Mouse (Mus musculus): ENCODE data around the gene Ar. TPM values are rescaled to one million over a fixed set of nuclear protein-coding genes. Genes with fewer than 3 reads are reported as not detected.

Ar gene
- polyA plus RNA-seq, 1 experiment from 2014 or later: 0.25 TPM

GRCm38 (mm10) chrX:98245108-98245507, 96.5 kb downstream of the Ar start:
- H3K4me3 ChIP-seq (ENCODE audit: low read depth, low read length): no peak overlapping the region
- H3K36me3 ChIP-seq (ENCODE audit: control insufficient read depth, insufficient read depth, low read length): no peaks in the 10 kb centered on the region
- no peak overlapping the region for H3K4me2 ChIP-seq (replicated peaks; ENCODE audit: low read depth, low read length)
- ATAC-seq (ENCODE audit: insufficient number of reproducible peaks, insufficient read depth, low FRiP score, low read depth): no peak
- no peaks in the 10 kb centered on the region for H3K27me3 ChIP-seq (ENCODE audit: control insufficient read depth, insufficient read depth, low read length)
- no peak overlapping the region for H3K9ac ChIP-seq (replicated peaks; ENCODE audit: low read depth, low read length)
- whole genome bisulfite sequencing: 82% methylated on average over 2 of the region's 2 CpGs
- H3K4me1 ChIP-seq (ENCODE audit: control insufficient read depth, insufficient read depth, low read length): no peaks in the 10 kb centered on the region
- no peak overlapping the region for H3K27ac ChIP-seq (ENCODE audit: low read length)
- H3K9me3 ChIP-seq (ENCODE audit: control insufficient read depth, low read depth, low read length): no peaks in the 10 kb centered on the region

GRCm38 (mm10) chrX:98248363-98248762, 99.8 kb downstream of the Ar start:
- ATAC-seq (ENCODE audit: insufficient number of reproducible peaks, insufficient read depth, low FRiP score, low read depth): no peak
- Histone ChIP-seq H3K9ac (replicated peaks; ENCODE audit: low read depth, low read length) (no peak overlapping the region), H3K27me3 (ENCODE audit: control insufficient read depth, insufficient read depth, low read length) (no peaks in the 10 kb centered on the region), H3K9me3 (ENCODE audit: control insufficient read depth, low read depth, low read length) (no peaks in the 10 kb centered on the region), H3K27ac (ENCODE audit: low read length) (no peak overlapping the region), H3K4me3 (ENCODE audit: low read depth, low read length) (no peak overlapping the region), H3K4me2 (replicated peaks; ENCODE audit: low read depth, low read length) (no peak overlapping the region), H3K36me3 (ENCODE audit: control insufficient read depth, insufficient read depth, low read length) (no peaks in the 10 kb centered on the region), H3K4me1 (ENCODE audit: control insufficient read depth, insufficient read depth, low read length) (no peaks in the 10 kb centered on the region)
- 78% methylated on average over 4 of the region's 4 CpGs for WGBS

- Histone ChIP-seq H3K4me2 (replicated peaks; ENCODE audit: low read depth, low read length) (no peak overlapping the region), H3K9me3 (ENCODE audit: control insufficient read depth, low read depth, low read length) (no peaks in the 10 kb centered on the region), H3K27ac (ENCODE audit: low read length) (no peak overlapping the region), H3K36me3 (ENCODE audit: control insufficient read depth, insufficient read depth, low read length) (no peaks in the 10 kb centered on the region), H3K4me3 (ENCODE audit: low read depth, low read length) (no peak overlapping the region), H3K4me1 (ENCODE audit: control insufficient read depth, insufficient read depth, low read length) (no peaks in the 10 kb centered on the region), H3K9ac (replicated peaks; ENCODE audit: low read depth, low read length) (no peak overlapping the region), H3K27me3 (ENCODE audit: control insufficient read depth, insufficient read depth, low read length) (no peaks in the 10 kb centered on the region)
- 90% methylated on average over 2 of the region's 2 CpGs for WGBS
- no peak for ATAC-seq (ENCODE audit: insufficient number of reproducible peaks, insufficient read depth, low FRiP score, low read depth)
Measured at GRCm38 (mm10) chrX:98259620-98260019, 111.1 kb downstream of the Ar start.

GRCm38 (mm10) chrX:98265755-98266154, 117.2 kb downstream of the Ar start:
- 91% methylated on average over 2 of the region's 2 CpGs for WGBS
- Histone ChIP-seq H3K9ac (replicated peaks; ENCODE audit: low read depth, low read length) (no peak overlapping the region), H3K27me3 (ENCODE audit: control insufficient read depth, insufficient read depth, low read length) (no peaks in the 10 kb centered on the region), H3K9me3 (ENCODE audit: control insufficient read depth, low read depth, low read length) (no peaks in the 10 kb centered on the region), H3K27ac (ENCODE audit: low read length) (no peak overlapping the region), H3K4me3 (ENCODE audit: low read depth, low read length) (no peak overlapping the region), H3K4me1 (ENCODE audit: control insufficient read depth, insufficient read depth, low read length) (no peaks in the 10 kb centered on the region), H3K36me3 (ENCODE audit: control insufficient read depth, insufficient read depth, low read length) (no peaks in the 10 kb centered on the region), H3K4me2 (replicated peaks; ENCODE audit: low read depth, low read length) (no peak overlapping the region)
- no peak for ATAC-seq (ENCODE audit: insufficient number of reproducible peaks, insufficient read depth, low FRiP score, low read depth)

- no peak for ATAC-seq (ENCODE audit: insufficient number of reproducible peaks, insufficient read depth, low FRiP score, low read depth)
- no peaks in the 10 kb centered on the region for H3K4me1 ChIP-seq (ENCODE audit: control insufficient read depth, insufficient read depth, low read length)
- no peaks in the 10 kb centered on the region for H3K36me3 ChIP-seq (ENCODE audit: control insufficient read depth, insufficient read depth, low read length)
- no peaks in the 10 kb centered on the region for H3K27me3 ChIP-seq (ENCODE audit: control insufficient read depth, insufficient read depth, low read length)
- no peak overlapping the region for H3K27ac ChIP-seq (ENCODE audit: low read length)
- H3K9ac ChIP-seq (replicated peaks; ENCODE audit: low read depth, low read length): no peak overlapping the region
- no peak overlapping the region for H3K4me3 ChIP-seq (ENCODE audit: low read depth, low read length)
- H3K9me3 ChIP-seq (ENCODE audit: control insufficient read depth, low read depth, low read length): no peaks in the 10 kb centered on the region
- no peak overlapping the region for H3K4me2 ChIP-seq (replicated peaks; ENCODE audit: low read depth, low read length)
Measured at GRCm38 (mm10) chrX:98271361-98271760, 122.8 kb downstream of the Ar start.

GRCm38 (mm10) chrX:98291763-98292162, 143.2 kb downstream of the Ar start:
- Histone ChIP-seq H3K4me1 (ENCODE audit: control insufficient read depth, insufficient read depth, low read length) (no peaks in the 10 kb centered on the region), H3K27me3 (ENCODE audit: control insufficient read depth, insufficient read depth, low read length) (no peaks in the 10 kb centered on the region), H3K4me3 (ENCODE audit: low read depth, low read length) (no peak overlapping the region), H3K9me3 (ENCODE audit: control insufficient read depth, low read depth, low read length) (no peaks in the 10 kb centered on the region), H3K4me2 (replicated peaks; ENCODE audit: low read depth, low read length) (no peak overlapping the region), H3K27ac (ENCODE audit: low read length) (no peak overlapping the region), H3K36me3 (ENCODE audit: control insufficient read depth, insufficient read depth, low read length) (no peaks in the 10 kb centered on the region), H3K9ac (replicated peaks; ENCODE audit: low read depth, low read length) (no peak overlapping the region)
- WGBS: 62% methylated on average over 1 of the region's 1 CpGs
- ATAC-seq (ENCODE audit: insufficient number of reproducible peaks, insufficient read depth, low FRiP score, low read depth): no peak

DNA sequence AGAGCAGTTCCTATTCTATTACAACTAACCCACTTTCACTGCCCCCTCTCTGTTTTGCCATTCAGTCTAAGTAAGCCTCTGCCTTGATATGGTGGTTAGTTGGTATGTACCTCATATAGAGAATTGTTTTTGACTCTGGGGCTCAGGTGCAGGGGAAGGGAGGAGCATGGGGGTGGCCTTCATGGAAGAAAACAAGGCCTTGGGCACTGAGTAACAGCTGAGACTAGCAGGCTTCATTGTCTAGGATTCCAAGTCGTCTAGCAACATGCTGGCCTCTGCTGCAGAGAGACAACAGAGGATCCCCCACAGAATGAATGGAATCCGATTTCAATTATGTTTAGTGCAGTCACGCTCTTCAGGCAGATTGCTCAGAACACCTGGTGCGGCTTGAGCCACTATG, 152.1 kb downstream of the Ar start:
- Histone ChIP-seq H3K4me1 (ENCODE audit: control insufficient read depth, insufficient read depth, low read length) (no peaks in the 10 kb centered on the region), H3K27me3 (ENCODE audit: control insufficient read depth, insufficient read depth, low read length) (no peaks in the 10 kb centered on the region), H3K9me3 (ENCODE audit: control insufficient read depth, low read depth, low read length) (no peaks in the 10 kb centered on the region), H3K36me3 (ENCODE audit: control insufficient read depth, insufficient read depth, low read length) (no peaks in the 10 kb centered on the region), H3K27ac (ENCODE audit: low read length) (no peak overlapping the region), H3K9ac (replicated peaks; ENCODE audit: low read depth, low read length) (no peak overlapping the region), H3K4me2 (replicated peaks; ENCODE audit: low read depth, low read length) (no peak overlapping the region), H3K4me3 (ENCODE audit: low read depth, low read length) (no peak overlapping the region)
- no peak for ATAC-seq (ENCODE audit: insufficient number of reproducible peaks, insufficient read depth, low FRiP score, low read depth)
- WGBS: 61% methylated on average over 4 of the region's 4 CpGs

DNA sequence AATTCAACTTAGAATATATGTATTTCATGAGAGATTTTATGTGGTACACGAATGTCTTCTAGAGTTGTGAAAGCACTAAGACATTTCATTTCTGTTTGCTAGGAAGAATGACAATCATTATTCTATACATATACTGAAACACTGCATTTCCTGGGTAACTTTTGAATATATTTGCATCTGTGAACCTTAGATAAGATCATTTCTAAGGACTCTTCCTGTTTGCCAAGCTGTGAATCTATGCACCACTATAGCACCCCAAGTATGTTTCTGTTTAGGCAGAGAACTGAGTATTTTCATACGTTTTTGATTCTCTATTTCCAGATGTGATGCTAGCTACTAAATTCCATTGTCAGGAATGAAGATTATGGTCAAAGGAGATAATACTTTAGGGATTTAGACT, 153.4 kb downstream of the Ar start:
- Histone ChIP-seq H3K27me3 (ENCODE audit: control insufficient read depth, insufficient read depth, low read length) (no peaks in the 10 kb centered on the region), H3K4me2 (replicated peaks; ENCODE audit: low read depth, low read length) (no peak overlapping the region), H3K4me3 (ENCODE audit: low read depth, low read length) (no peak overlapping the region), H3K9me3 (ENCODE audit: control insufficient read depth, low read depth, low read length) (no peaks in the 10 kb centered on the region), H3K9ac (replicated peaks; ENCODE audit: low read depth, low read length) (no peak overlapping the region), H3K36me3 (ENCODE audit: control insufficient read depth, insufficient read depth, low read length) (no peaks in the 10 kb centered on the region), H3K27ac (ENCODE audit: low read length) (no peak overlapping the region), H3K4me1 (ENCODE audit: control insufficient read depth, insufficient read depth, low read length) (no peaks in the 10 kb centered on the region)
- WGBS: 66% methylated on average over 2 of the region's 2 CpGs
- ATAC-seq (ENCODE audit: insufficient number of reproducible peaks, insufficient read depth, low FRiP score, low read depth): no peak

DNA sequence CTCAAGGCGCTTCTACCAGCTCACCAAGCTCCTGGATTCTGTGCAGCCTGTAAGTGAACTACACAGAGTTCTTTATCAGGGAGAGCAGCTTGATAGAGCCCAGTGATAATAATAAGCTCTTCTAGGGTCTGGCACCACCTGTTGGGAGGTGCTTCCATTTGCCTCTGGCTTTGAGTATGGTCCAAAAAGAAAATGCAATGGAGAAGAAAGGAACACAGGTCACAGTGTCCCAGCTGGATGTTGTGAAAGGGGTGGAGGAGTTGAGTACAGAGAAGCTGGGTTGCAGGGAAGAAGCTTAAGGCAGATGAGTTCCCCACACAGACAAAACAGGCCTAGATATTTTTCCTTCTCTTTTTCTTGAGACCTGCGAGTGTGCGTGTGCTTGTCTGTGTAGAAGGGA, 167.4 kb downstream of the Ar start:
- Histone ChIP-seq H3K4me3 (ENCODE audit: low read depth, low read length) (no peak overlapping the region), H3K27ac (ENCODE audit: low read length) (no peak overlapping the region), H3K4me1 (ENCODE audit: control insufficient read depth, insufficient read depth, low read length) (no peaks in the 10 kb centered on the region), H3K36me3 (ENCODE audit: control insufficient read depth, insufficient read depth, low read length) (no peaks in the 10 kb centered on the region), H3K9me3 (ENCODE audit: control insufficient read depth, low read depth, low read length) (no peaks in the 10 kb centered on the region), H3K9ac (replicated peaks; ENCODE audit: low read depth, low read length) (no peak overlapping the region), H3K27me3 (ENCODE audit: control insufficient read depth, insufficient read depth, low read length) (no peaks in the 10 kb centered on the region), H3K4me2 (replicated peaks; ENCODE audit: low read depth, low read length) (no peak overlapping the region)
- 87% methylated on average over 3 of the region's 3 CpGs for WGBS
- no peak for ATAC-seq (ENCODE audit: insufficient number of reproducible peaks, insufficient read depth, low FRiP score, low read depth)
